Mouse (Mus musculus): ENCODE measurements at regions not wholly inside any gene's neighbourhood (a gene's known extent, or its start where the extent isn't known, plus 50 kb on each side); places are given as distances from the start of the nearest gene placed in this dataset.

GRCm38 (mm10) chr3:149993199-149993598 lies 1002.8 kb upstream of the Adgrl2 start:
- DNase-seq, result no peak

- no peak for DNase-seq
These were observed 997.4 kb upstream of the Adgrl2 start for GRCm38 (mm10) chr3:149987801-149988200.

GRCm38 (mm10) chr3:149956993-149957392 lies 966.6 kb upstream of the Adgrl2 start:
- no peak for DNase-seq

- no peak for DNase-seq
These were observed 945.8 kb upstream of the Adgrl2 start for GRCm38 (mm10) chr3:149936197-149936596.

GRCm38 (mm10) chr3:149934832-149935231 lies 944.5 kb upstream of the Adgrl2 start:
- no peak for DNase-seq

GRCm38 (mm10) chr3:149928456-149929360 lies 938.4 kb upstream of the Adgrl2 start:
- DNase-seq, result no peak

- no peak for DNase-seq
These were observed 929.9 kb upstream of the Adgrl2 start for GRCm38 (mm10) chr3:149920206-149920605.

- no peak for DNase-seq
These were observed 927.8 kb upstream of the Adgrl2 start for GRCm38 (mm10) chr3:149918201-149918600.

- DNase-seq, result no peak
These were observed 920.4 kb upstream of the Adgrl2 start for GRCm38 (mm10) chr3:149910721-149911120.

- DNase-seq, result no peak
These were observed 911.4 kb upstream of the Adgrl2 start for GRCm38 (mm10) chr3:149901783-149902182.

- no peak for DNase-seq
These were observed 886.2 kb upstream of the Adgrl2 start for GRCm38 (mm10) chr3:149876553-149876952.

GRCm38 (mm10) chr3:149865945-149866344 lies 875.6 kb upstream of the Adgrl2 start:
- DNase-seq, result no peak

- no peak for DNase-seq
These were observed 856.7 kb upstream of the Adgrl2 start for GRCm38 (mm10) chr3:149846941-149847539.

- no peak for DNase-seq
These were observed 855.6 kb upstream of the Adgrl2 start for GRCm38 (mm10) chr3:149845826-149846486.

GRCm38 (mm10) chr3:149845083-149845825 lies 854.9 kb upstream of the Adgrl2 start:
- DNase-seq, result no peak

- no peak for DNase-seq
These were observed 847.6 kb upstream of the Adgrl2 start for GRCm38 (mm10) chr3:149837921-149838320.

GRCm38 (mm10) chr3:149836467-149837233 lies 846.3 kb upstream of the Adgrl2 start:
- no peak for DNase-seq

GRCm38 (mm10) chr3:149827181-149827580 lies 836.8 kb upstream of the Adgrl2 start:
- no peak for DNase-seq

GRCm38 (mm10) chr3:149826757-149827156 lies 836.4 kb upstream of the Adgrl2 start:
- no peak for DNase-seq

GRCm38 (mm10) chr3:149820670-149821069 lies 830.3 kb upstream of the Adgrl2 start:
- no peak for DNase-seq

- DNase-seq, result no peak
These were observed 829.5 kb upstream of the Adgrl2 start for GRCm38 (mm10) chr3:149819863-149820262.

GRCm38 (mm10) chr3:149819081-149819480 lies 828.7 kb upstream of the Adgrl2 start:
- no peak for DNase-seq
